Mouse (Mus musculus) monocyte, adult 59 days (primary cell): Measurements from ENCODE around the gene Krt6b. TPM values are rescaled to one million over a fixed set of nuclear protein-coding genes. Genes with fewer than 3 reads are reported as not detected.

Source experiments
- total RNA-seq, 2 experiments: library from RNA; stranded (reverse); gene quantifications; one replicate each; pipeline ENCODE4 v1.2.4; 2023

The Krt6b gene
- not detected for total RNA-seq

DNA sequence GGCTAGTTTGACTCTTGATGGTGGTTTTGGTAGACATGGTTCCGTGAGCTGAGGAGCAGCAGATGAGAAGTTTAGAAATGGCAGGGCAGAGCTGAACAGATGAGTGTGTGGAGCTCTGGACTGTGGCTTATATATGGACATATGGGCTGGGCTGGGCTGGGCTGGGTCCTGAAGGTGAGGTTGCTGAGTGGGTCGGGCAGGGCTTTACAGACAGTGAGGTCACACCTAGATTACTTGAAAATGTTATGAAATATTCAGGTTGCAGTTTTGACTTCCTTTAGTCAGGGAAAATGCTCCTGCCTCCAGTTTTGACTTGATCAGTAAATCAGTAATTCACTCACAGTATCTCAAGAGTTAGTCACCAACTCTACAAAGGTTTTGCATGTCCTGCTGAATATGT, at the start of gene Krt6b:
Gene Krt6b (minus strand): TSS at position 101 of the 400 bp plus-strand sequence.

GRCm38 (mm10) chr15:101712720-101713119, 32.6 kb upstream of the Krt6b start, which contains the start of gene Krt5:
Gene Krt5 (minus strand): TSS chr15:101712898.

DNA sequence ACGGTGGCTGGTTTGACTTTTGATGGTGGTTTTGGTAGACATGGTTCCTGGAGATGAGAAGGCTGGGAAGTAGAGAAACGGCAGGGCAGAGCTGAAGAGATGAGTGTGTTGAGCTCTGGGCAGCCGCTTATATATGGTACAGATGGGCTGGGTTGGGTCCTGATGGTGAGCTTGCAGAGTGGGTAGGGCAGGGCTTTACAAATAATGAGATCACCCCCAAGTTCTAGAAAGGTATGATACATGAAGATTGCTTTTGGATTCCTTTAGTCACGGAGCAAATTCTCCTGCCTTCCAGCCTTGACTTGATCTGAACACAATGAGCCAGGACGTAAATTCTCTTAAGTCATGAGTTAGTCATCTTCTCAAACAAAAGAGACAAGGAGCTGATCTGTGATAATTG, 14.1 kb upstream of the Krt6b start, which contains the start of gene Krt6a:
Gene Krt6a (minus strand): TSS at position 101 of the 400 bp plus-strand sequence.

DNA sequence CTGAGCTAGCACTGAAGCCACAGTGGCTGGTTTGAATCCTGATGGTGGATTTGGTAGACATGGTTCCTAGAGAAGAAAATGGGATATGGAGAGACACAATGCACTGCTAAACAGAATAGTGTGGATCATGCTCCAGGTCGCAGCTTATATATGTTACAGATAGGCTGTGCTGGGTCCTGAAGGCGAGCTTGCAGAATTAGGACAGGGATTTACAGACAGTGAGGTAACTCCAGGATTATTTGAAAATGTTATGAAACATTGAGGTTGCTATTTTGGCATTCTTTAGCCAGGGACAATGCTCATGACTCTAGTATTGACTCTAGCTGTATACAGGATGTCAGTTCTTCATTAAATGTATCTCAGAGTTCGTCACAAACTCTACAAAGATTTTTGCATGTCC, 32.8 kb downstream of the Krt6b start, which contains the start of gene Gm5478:
Gene Gm5478 (minus strand): TSS at position 101 of the 400 bp plus-strand sequence.

GRCm38 (mm10) chr15:101627884-101628283, 52.2 kb downstream of the Krt6b start, which contains the start of gene Gm5414:
Gene Gm5414 (minus strand): TSS chr15:101628188.

Other genes with a start within 250 kb of the Krt6b start
- not detected for gene Krt87, start 241.5 kb downstream of the Krt6b start, total RNA-seq
- gene Krt88, start 232.5 kb downstream of the Krt6b start, total RNA-seq, result not detected
- gene Krt81, start 216.5 kb downstream of the Krt6b start, total RNA-seq, result not detected
- under 1 TPM; 0.27 to 0.73 TPM for gene Krt86, start 206.8 kb downstream of the Krt6b start, total RNA-seq
- not detected for gene Krt83, start 188.8 kb downstream of the Krt6b start, total RNA-seq
- gene Gm49425, start 163.0 kb downstream of the Krt6b start, total RNA-seq, result not detected
- not detected for gene Krt84, start 147.5 kb downstream of the Krt6b start, total RNA-seq
- not detected for gene Krt82, start 129.6 kb downstream of the Krt6b start, total RNA-seq
- not detected for gene Krt90, start 117.3 kb downstream of the Krt6b start, total RNA-seq
- not detected for gene Krt75, start 106.4 kb downstream of the Krt6b start, total RNA-seq
- not detected for gene Gm5414, start 52.1 kb downstream of the Krt6b start, total RNA-seq
- gene Gm5478, start 32.9 kb downstream of the Krt6b start, total RNA-seq, result not detected
- not detected for gene Krt6a, start 14.0 kb upstream of the Krt6b start, total RNA-seq
- not detected for gene Krt5, start 32.6 kb upstream of the Krt6b start, total RNA-seq
- not detected for gene Krt71, start 62.8 kb upstream of the Krt6b start, total RNA-seq
- not detected for gene Krt72, start 106.2 kb upstream of the Krt6b start, total RNA-seq
- not detected for gene Krt73, start 122.1 kb upstream of the Krt6b start, total RNA-seq
- gene Krt2, start 137.9 kb upstream of the Krt6b start, total RNA-seq, result not detected
- gene Krt1, start 170.5 kb upstream of the Krt6b start, total RNA-seq, result not detected
- gene Krt77, start 189.4 kb upstream of the Krt6b start, total RNA-seq, result not detected
- not detected for gene Krt76, start 212.6 kb upstream of the Krt6b start, total RNA-seq
- not detected for gene Krt4, start 244.4 kb upstream of the Krt6b start, total RNA-seq